Mouse (Mus musculus) retina, adult 2 months (tissue): ENCODE measurements around the gene Asna1.

Source experiments
- DNase-seq: peaks from one replicate; pipeline ENCODE4 v3.0.0-alpha.2; 2012; ENCODE audit warnings: low read depth, low spot score

Asna1 gene

DNA sequence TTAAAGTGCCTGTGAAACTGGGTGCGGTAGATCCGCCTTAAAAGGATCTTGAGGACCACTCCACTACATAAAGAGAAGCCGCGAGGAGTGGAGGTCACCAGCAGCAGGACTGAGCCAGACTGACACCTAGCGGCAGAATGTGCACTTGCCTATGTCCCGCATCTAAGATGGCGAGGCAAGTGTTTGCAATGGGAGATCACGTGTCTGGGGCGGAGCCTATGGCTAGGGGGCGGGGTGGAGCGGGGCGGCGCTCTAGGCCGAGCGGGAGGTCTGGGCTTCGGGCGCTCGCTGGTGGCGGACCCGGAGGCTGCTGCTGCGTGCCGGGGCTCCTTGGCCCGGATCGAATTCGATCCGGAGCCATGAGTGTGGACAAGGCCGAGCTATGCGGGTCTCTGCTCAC is 34.7 kb downstream of the Asna1 start, which contains the start of gene Hook2:
Gene Hook2, plus strand, starts transcription at position 255 of the 400 bp plus-strand sequence.
- peak; percentile 95 for DNase-seq

DNA sequence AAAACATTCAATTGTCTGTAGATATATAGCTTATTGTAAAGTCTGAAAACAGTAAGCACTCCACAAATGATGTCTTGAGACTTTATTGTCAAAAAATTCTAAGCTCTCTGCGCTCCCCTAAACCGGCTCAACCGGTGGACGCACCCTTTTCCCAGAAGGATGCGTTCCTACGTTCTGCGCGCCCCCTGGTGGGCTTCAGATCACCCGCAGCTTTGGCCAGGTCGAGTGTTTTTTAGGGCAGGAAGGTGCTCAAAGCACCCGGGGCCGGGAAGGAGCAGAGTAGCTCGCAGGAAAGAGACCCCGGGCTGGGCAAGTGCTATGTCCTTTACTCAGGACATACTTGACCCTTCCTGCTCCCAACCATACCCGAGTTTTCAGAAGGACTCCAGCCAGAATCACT is 35.3 kb downstream of the Asna1 start:
- DNase-seq = no peak

DNA sequence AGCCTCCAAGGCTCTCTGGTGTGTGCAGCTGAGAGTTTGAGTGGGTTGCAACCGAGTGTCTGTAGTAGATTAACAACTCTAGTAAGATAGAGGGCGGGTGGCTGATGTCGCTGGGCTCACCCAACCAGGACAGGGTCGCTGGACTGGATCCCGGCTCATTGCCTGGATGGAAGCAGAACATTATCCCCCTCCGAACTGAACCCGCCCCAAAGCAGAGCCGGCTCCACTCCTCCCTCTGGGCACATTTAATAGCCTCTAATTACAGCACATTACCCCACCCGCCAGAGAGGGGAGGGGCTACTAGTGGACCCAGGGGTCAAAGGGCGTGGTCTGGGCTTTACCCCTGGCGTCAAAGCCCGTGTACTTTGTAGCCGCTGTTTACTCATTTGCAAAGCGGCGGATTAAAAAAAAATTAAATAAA is 35.8 kb downstream of the Asna1 start:
- DNase-seq = no peak

DNA sequence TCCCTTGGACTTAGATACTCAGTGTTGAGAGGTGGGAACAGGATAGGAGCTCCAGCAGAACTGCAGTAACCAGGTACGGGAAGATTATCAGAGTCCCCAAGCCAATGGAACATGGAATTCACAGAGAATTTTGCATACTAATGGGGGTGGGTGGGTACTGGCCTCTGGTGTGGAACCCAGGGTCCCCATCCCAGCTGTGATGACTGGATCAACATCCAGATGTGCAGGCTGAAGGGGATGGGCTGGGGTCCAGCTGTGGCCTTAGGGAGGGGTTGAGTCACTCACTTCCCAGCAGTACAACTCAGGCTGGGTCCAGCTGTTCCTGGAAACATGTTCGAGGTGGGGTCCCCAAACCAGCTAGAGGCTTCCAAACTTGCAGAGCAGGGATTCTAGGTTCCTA is 37.2 kb downstream of the Asna1 start:
- DNase-seq = no peak

DNA sequence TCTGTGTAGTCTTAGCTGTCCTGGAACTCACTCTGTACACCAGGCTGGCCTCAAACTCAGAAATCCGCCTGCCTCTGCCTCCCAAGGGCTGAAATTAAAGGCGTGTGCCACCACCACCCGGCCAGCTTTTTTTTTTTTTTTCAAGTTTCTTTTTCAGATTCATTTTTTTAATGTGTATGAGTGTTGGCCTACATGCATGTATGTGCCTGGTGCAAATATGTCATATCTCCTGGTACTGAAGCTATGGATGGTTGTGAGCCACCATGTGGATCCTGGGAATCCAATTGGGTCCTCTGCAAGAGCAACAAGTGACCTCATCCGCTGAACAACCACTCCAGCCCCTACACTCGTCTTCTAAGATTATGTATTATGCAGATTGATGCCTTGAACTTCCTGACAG is 37.7 kb downstream of the Asna1 start:
- DNase-seq = no peak

DNA sequence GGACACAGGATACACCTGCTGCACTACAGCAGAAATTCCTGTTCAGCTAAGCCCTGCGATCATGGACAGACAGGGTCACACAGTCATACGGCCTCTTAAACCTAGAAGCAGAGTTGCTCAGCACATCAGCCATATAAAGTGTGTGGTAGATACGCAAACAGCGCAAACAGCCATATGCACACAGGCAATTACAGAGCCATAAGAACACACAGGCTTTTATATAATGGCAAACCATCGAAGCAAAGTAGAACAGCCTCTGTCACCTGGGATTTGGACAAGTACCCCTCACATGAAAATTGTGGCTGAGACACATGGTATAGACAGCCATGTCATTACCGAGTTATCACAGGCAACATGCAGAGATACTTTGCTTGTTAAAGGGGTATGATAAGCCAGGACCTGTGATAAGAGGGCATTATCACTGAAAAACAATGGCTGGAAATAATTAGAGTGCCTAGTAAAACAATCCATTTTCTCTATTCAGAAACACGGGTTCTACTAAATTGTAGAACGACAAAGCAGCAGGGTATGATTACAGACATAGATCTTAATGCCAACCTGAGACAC is 38.6 kb downstream of the Asna1 start:
- no peak for DNase-seq

DNA sequence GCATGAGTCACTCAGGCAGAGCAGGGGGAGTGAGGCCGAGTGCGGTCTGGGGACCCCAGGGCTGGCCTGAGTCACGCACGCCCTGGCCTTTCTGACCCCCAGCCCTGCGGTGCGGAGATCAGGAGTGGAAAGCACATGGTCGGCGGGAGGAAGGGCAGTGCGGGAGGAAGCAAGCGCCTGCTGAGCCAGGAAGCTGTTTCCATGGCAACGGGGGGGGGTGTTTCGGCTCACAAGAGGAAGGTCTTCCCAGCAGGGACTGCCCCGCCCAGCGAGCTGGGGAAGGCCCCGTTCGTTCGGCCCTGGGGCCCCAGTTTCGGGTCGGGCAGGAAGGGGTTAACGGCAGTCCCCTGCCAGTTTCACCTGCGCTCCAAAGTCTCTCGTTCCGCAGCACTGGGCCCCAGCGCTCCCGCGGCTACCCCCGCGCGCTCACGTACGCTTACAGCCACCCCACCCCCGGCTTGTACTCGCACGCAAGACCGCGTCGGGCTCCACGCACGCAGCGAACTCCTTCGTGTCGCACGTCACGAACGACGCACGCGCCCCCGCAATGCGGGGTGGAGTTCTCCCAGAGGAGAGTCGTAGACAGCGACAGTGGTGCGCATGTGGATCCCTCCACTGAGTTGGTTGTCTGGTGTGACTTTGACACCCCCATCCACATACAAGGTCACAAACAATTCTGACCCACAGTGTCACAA is 39.2 kb downstream of the Asna1 start:
- DNase-seq = no peak

DNA sequence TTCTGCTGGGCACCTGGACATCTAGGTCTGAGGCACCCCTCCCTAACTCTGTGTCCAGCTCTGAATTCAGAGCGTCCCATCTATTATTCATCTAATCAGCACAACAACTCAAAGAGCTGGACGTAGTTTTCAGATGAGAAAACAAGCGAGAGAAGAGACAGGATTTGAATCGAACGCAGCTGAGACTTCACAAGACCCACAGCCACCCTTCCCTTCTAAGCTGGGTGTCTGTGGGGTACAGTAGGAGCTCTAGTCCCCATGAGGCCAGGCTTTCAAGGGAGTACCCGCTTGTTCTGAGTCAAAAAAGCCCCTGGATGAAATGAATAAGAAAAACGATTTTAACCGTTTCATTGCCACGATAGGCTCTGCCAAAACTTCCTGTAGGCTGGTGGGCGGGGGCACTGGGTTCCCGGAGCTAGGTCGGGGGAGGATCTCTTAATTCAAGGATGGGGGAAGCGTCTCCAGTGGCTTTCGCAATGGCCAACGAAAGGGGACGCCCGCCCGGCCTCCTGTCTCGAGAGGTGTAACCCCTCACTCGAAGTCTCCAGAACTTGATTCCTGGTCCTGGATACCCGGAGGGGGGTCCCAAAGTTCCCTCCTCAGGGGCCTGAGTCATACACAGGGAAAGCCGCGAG is 39.9 kb downstream of the Asna1 start:
- no peak for DNase-seq

DNA sequence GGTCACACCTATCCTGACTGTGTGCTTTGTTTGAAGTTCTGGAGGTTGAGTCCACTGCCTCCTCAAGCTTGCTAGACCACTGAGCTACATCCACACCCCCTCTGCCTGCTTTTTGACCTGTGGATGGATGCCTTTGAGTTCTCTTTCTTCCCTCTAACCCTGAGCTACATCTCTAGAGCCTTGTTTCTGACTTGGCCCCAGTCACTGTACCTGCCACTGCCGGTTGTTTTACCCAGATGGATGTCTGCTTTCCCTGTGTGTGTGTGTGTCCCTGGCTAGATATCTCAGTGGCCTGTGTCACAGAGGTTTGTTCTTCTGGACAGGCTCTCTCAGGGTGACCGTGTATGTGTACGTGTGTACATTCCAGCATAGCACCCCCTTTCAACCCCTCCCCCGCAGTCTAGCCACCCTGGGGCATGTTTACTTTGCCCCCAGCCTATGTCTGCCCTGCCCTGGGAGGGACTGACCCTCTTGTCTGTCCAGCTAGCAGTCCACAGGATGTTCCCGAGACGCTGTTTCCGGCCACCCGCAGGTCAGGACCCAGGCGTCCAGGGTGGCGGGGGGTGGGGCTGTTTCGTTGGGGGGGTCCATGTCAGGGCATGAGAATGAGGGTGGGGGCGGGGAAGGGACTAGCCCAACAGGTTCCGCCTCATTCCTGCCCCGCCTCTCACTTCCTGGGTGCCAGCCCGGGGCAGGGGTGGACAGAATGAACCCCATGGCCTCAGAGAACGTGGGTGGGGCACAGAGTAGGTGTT is 40.6 kb downstream of the Asna1 start:
- DNase-seq = no peak

DNA sequence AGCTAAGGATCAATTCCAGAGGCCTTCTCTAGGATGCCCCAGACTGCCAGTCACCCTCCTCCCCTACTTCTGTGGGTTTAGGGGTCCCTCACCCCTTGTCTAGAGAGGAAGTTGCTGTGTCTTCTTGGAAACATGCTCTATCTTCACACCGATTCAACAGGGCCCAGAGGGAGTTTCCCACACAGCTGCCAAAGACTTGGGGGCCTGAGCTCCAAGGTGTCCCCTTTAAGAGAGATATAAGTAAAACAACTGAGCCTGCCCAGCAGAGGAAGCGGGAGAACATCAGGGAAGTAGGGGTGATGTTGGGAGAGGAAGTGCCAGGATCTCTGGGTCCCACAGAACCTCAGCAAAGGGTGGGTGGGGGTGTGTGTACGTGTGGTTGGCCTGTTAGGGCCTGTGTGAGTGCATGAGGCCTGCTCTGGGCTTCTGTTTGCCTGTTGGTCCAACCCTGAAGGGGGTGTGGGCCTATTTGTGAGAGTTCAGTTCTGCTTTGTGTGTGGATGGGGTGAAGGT is 42.5 kb downstream of the Asna1 start:
- no peak for DNase-seq

DNA sequence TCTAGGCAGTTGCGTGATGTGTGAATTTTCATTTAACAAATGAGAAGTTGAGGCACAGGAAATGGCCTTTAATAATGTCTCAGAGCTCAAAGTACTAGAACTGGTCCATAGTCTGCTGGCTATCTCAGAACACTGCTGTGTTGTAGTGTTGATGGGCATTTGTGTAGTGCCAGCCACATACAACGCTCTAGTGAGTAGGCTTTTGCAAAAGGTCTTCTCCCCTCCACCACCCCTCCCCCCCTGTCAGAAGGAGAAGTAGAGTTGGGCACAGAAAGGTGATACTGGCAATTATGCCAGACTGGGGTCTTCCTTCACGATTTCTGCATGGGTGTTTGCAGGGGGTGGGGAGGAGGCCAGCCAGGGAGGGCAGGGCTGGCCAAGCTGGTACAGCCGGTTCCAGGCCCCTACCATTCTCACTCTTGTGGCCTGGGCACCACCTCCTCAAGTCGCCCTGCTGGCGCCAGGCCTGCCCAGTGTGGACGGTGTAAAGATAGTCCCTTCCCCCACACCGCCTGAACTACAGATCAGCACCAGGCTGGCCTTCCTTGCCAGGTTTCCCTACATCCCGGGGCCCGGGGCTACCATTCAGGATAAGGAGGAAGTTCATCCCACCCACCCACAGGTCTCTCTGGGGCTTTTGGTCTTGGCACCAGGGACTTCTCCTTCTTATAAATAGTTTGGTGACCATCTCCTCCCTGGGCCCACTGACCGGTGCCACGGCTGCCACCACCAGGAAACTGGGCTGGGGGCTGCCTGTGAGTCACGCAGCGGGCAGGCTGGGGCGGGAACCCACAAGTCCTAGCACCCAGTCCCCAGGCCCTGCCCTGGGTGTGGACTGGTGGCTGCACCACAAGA is 43.2 kb downstream of the Asna1 start:
- no peak for DNase-seq

DNA sequence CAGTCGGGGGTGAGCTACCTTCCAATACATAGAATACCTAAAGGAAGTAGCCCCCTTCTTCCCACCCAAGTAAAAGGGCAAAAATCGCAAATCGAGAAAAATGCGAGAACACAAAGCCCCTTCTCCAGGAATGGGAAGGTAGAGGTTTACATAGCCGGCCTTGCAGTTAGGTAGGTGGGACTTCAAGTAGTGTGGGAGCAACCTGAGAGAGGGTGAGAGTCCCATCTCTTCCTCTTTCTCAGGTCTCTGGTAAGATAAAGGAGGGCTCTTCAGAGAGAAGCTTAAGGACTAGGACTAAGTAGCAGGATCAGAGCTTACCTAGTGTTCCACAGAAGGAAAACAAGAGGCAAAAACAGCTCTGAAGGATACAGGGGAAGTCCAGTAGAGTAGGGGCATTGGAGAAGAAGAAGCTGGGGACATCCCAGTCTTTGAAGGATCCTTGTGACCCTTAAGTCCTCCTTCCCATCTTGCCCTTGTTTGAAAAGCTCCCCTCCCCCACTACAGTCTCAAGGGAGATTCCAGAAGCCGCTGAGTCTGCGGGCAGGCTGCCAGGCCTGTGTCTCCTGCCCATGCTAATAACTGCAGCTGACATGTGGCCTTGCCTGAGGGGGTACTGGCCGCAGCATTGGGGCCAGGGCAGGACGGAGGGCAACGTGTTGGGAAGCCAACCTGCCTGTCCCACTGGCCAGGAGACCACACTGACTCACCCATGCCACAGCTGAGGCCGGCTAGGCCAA is 44.3 kb downstream of the Asna1 start:
- DNase-seq = no peak

DNA sequence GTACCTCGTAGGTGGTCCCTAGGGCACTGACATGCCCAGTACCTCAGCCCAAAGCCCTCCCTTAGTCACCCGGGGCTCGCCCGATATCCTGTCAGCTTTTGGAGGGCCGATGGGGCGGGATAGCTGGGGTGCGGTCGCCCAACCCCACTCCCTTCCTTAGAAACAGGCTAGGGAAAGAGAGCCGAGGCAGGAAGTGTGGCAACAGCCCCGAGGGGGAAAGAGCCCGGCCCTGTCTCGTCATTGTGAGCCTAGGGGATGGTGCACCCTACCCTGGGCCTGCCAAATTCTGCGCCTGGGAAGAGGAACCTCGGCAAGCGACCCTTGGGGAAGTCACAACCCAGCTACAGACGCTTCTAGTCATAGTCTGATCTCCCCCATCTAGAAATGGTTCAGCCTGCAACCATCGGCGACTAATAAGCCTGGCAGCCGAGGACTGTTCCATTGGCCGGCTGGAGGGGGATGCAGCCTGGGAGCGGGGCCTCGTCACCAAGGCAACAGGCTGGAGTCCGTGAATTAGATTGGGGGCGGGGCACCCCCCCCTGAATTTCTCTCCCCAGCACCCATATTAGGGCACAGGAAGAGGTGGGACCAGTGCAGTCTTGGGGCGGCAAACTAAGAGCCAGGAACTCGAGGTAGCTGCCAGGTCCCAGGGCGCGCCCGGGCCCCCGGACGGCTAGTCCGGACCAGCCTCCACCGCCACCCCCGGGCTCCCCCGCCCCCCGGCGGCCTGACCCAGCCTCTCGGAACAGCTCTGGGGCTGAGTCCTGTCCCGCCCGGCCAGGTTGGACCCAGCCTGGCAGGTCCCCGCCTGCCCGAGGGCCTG is 45.3 kb downstream of the Asna1 start:
- no peak for DNase-seq

DNA sequence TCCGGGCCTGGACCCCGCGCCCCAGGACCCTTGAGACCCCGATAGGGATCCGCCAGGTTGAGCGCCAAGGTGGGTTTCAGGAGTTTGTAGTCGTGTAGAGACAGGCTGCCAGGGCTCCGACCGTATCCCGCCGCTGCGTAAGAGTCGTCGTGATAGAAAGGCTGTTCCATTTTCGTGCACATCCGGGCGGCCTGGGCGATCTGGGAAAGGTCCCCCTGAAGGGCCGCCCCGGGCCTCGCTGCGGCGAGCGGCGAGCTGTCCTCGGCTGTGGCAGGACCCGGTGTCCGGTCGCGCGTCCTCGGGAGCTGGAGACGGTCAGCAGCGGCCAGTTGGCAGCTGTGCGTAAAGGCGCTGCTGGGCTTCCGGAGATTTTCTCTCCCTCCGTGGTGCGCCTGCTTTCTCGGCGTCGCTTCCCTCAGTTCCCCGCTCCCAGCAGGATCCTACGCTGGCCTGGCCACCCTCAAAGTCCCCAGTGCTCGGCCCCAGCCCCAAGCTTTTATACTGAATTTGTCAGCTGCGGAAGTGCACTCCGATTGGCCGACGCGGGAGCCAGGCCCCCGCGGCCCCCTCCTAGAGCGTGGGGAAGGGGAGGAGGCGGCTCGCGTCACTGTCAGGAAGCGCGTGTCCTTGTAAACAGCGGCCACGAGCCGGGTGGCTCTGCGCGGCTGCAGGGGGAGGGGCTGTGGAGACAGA is 46.7 kb downstream of the Asna1 start, which contains the start of gene Junb:
Gene Junb, minus strand, starts transcription at position 471 of the 693 bp plus-strand sequence.
- peak; percentile 87 for DNase-seq

DNA sequence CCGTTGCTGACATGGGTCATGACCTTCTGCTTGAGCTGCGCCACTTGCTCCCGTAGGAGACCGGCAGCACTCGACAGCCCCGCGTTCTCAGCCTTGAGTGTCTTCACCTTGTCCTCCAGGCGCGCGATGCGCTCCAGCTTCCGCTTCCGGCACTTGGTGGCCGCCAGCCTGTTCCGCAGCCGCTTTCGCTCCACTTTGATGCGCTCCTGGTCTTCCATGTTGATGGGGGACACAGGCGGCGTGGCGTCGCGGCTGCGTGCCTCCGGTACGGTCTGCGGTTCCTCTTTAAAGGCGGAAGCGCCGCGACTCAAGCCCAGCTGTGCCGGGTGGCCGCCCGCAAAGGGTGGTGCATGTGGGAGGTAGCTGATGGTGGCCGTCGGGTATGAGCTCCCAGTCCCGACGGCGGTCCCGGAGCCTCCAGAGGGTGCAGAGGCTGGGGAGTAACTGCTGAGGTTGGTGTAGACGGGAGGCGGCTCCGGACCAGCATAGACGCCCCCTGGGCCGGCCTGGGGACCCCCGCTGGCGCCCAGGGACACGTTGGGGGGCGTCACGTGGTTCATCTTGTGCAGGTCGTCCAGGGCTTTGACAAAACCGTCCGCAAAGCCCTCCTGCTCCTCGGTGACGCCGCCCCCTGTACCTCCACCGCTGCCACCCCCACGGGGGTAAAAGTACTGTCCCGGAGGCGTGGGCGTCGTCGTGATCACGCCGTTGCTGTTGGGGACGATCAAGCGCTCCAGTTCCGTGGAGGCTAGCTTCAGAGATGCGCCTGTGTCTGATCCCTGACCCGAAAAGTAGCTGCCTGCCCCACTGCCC is 47.4 kb downstream of the Asna1 start:
- no peak for DNase-seq

DNA sequence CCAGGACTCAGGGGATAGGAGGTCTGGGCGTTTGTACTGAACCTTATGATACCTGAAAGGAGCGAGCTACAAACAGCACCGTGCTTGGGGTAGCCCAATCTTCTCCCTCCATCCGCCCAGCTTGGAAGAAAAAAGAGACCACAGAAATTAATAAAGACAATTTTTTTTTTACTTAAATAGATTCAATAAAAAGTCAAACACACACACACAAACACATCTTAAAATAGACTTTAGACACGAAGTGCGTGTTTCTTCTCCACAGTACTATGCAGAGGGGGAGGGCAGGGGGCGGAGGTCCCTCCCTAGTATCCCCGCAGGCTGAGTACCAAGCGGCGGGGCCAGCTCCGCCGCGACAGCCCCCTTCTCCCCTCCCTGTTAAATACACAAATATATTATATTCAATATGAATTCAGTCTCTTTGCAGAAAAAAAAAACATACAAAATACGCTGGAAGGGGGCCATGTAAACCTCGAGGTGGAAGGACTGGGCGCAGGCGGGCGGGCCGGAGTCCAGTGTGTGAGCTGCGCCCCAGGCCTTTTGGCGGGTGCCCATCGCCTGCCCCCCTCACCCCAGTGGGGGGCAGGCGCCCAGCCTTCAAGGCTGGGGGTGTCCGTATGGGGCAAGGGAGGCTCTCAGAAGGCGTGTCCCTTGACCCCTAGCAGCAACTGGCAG is 48.2 kb downstream of the Asna1 start:
- no peak for DNase-seq

DNA sequence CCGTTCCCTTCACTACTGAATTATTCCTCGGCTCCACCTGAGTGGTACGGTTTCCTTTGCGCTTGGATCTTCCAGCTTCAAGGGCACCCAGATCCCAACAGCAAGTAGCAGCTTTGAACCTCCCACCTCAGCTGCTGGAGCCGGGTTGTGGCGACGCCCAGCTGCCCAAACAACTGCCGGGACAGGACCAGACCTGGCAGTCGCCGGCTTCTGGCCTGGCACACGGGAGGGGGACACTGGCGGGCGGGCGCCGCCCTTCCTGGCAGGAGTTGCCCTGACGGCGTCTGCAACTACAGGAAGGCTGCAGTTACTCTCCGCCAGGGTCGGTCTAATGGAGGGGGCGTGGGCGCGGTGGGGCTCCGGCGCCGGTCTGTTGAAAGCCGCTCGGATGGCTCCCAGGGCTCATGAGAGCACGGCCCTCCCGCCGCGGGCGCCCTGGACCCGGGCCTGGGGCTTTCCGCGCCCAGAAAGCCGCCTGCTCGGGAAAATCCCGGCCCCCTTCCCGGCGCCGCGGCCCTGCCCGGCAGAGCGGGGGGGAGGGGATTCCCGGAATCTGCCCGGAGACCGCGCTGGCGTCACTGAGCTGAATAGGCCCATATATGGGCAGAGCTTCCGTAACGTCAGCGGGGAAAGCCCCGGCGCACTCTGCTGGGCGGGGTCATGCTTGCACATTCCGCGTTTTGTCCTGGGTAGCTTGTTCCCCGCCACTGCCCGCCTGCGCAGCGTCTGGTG is 48.9 kb downstream of the Asna1 start:
- no peak for DNase-seq
